Mouse (Mus musculus) thymus, postnatal 36 days (tissue): ENCODE data around the gene Mpped1.

Experiments used
- DNase-seq, 2 experiments: peaks; one replicate each; pipeline ENCODE4 v3.0.0; 2022; ENCODE audit warnings: mixed read lengths in 2 of 2

Gene Mpped1

DNA sequence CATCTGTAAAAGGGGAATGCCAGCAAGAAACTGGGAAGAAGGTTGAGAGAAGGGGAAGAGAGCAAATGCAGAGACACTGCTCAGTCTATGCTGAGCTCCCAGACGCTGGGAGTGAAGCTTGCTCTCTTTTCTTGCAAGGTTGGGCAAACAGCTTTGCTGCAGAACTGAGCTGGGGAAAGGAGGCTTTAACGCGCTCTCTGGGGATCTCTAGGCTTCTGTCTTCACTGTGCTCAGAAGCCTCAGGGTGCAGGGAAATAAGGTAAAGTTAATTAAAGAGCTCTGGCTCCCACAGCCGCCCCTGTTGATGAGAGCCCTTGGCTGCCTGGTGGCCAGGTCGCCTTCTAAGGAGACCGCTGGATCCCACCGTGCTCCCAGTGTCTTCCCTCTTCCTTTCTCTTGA, 17.7 kb downstream of the Mpped1 start:
- DNase-seq = no peak

GRCm38 (mm10) chr15:83798964-83799363, 19.7 kb downstream of the Mpped1 start:
- no peak for DNase-seq

DNA sequence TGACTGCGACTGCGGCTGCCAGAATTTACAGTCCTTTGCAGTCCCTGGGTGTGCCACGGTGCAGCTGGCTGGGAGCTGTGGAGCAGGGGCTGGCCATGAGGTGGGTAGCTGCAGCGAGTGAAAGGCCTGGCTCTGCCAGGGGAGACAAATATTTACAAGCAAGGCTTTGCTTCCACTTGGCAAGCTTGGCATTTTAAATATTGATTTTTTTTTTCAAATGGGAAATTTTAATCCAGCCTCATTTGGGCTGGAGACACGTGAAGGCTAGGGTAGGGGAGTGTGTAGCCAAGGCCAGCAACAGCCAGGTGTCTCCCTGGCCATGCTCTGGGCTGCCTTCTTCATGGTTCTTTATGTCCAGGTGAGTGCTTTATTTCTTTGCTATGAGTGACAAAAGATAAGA, 21.7 kb downstream of the Mpped1 start:
- no peak for DNase-seq

DNA sequence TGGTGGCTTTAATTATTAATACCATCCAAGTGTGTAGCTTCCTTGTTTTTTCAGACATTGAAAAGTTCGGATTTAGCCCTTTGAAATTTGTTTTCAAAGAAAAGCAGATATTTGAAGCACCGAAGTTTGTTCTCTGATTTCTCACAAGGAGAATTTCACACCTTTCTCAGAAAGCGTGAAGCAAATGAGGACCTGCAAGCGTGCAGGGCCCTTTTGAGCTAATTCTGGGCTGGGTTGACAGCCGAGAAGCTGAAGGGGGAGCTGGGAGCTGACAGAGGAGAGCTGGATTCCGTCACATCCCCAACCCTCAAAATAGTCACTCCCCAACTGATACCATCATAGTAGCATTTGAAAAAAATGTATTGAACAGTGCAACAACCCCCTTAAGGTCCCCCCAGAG, 34.8 kb downstream of the Mpped1 start:
- DNase-seq = no peak

DNA sequence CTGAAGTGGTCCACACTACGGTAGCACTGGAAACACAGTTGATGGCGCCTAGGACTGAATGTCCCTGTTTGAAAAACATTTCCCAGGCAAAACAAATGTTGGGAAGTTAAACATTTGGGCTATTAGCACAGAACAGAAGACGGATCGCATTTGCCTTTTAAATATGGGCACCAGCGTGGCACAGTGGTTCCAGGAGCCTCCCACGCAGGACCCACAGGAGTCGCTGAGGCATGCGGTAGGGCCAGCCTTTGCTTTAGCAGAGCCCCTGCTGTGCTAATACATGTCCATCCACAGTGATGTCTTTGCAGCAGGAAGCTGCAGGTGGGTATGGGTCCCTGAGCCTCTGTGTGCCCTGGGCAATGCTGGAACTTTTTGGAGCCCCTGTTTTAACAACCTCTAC, 48.7 kb downstream of the Mpped1 start:
- no peak for DNase-seq

DNA sequence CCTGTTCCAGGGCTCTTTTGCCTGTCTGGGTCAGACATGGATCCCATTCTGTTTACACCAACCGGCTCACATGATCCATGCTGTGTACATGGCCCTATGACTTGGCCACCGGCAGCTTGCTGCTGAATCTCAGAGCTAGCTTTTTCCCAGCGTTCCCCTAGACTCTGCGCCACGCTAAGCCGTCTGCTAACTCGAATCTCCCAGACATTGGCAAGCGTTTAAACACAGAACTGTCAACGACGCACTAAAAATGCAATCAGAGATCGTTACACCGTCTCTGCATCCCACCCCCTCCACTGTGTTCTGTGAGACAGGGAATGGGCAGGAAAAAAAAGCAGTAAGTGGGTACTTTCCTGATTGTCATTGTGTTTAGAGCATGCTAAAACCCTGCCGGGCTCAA, 50.0 kb downstream of the Mpped1 start:
- no peak for DNase-seq

GRCm38 (mm10) chr15:83832265-83832664, 53.0 kb downstream of the Mpped1 start:
- no peak for DNase-seq

DNA sequence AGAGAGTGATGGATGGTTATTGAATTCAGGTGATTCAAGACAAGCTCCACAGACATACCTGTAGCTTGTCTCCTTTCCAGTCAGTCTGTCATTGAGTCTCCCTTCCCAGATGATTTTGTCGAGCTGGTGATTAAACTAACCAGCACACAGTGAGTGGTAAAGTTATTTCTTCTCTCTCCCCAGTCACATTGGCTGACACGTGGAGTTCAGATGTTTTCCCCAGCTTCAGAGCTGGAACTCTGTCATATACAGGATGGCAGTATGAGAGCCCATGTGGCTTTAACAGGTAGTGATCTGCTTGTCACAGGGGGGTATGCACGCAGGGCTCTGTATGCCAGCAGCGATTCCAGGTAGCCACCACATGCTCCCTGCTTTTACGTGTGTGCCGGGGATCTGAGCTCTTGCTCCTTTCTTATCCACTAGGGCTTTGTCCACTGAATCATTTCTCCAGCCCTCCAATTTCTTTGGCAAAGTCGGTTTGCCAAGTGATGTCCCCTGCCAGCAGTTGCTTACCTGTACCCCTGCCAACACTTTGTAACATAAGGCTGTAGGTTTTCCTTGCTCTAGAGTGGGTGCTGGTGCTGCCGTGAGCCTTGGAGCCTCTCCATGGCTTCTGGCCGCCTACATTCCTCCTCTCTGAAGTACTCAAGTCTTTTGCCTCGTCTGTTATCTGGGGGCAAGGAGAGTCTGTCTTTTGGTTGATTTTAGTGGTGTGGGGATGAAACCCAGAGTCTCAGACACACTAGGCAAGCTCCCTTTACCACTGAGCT, 61.9 kb downstream of the Mpped1 start:
- no peak for DNase-seq

- no peak for DNase-seq
These were observed 63.2 kb downstream of the Mpped1 start for GRCm38 (mm10) chr15:83842419-83842818.

DNA sequence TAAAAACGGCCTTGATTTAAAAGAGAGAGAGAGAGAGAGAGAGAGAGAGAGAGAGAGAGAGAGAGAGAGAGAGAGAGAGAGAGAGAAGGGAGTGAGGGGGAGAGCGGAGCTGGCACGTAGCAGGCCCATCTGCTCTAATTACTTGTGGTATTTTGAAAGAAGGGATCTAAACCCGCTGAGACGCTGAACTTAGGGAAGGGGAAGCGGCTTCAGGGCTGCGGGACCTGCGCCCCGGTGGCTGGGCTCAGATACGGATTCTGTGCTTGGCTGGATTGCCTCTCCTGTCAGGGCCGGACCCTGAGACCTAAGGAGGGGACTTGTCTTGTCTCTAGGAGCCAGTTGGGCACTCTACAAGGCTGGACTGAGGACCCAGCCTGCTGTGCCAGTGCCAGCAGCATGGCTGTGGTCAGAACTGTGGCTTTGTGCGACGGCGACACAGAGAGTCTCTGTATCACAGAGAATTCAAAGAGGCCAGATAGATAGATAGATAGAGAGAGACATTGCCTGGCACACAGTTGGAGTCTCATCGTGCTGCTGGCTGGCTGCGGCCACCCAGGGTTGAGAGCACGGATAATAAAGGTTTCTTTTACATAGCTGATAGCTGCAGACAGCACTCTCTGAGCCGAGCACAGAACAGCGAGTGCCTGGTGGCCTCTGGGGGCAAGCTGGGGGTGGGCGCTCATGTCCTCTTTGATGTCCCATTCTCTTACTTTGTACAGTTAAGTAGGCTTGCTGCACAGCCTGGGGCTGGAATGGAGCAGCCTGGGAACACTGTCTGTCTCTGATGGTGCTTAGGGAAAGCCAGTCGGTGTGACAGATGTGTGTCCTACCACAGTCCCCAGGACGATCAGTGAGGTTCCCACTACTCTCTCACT, 63.9 kb downstream of the Mpped1 start:
- DNase-seq = no peak

DNA sequence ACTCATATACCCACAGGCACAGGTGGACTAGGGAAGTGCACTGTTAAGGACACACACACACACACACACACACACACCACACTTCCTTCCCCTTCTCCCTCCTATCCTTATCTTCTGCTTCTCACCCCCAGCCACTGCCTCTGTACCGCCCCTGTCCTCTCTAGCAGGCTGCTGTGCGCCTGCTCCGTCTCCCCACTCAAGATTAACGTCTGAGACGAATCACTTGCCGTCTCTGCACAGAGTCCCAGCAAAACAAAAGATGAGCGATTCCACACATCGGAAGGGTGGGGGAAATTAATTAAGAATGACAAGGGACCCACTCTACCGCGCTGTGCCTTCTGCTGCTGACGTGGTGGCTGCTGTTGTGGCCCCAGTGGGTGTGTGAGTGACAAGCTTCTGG, 66.5 kb downstream of the Mpped1 start:
- DNase-seq = no peak

- no peak for DNase-seq
These were observed 67.3 kb downstream of the Mpped1 start for GRCm38 (mm10) chr15:83846592-83846991.

DNA sequence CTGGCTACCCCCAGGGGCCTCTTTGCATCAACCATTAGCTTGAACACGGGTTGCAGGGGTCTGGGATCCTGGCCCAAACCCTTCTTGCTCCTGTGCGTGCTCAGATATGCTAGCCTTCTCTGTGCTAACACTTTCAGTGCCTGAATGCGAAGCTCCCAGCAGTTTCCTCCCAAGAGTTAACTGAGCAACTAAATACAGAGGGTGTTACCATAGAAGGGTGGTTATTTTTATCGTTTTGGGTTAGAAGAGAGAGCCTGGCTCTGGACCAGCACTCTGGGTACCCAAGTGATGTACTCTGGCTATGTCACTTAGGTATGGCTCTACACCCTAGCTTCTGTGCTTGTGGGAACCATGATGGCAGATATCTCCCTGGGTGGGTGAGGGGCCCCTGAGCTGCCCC, 68.2 kb downstream of the Mpped1 start:
- DNase-seq = no peak

- DNase-seq = no peak
These were observed 68.9 kb downstream of the Mpped1 start for GRCm38 (mm10) chr15:83848193-83848592.

GRCm38 (mm10) chr15:83853400-83853811, 74.1 kb downstream of the Mpped1 start:
- DNase-seq = no peak

GRCm38 (mm10) chr15:83857129-83857528, 77.9 kb downstream of the Mpped1 start:
- peak; percentile 11 to 19 for DNase-seq

GRCm38 (mm10) chr15:83865626-83866025, 86.4 kb downstream of the Mpped1 start:
- no peak for DNase-seq

DNA sequence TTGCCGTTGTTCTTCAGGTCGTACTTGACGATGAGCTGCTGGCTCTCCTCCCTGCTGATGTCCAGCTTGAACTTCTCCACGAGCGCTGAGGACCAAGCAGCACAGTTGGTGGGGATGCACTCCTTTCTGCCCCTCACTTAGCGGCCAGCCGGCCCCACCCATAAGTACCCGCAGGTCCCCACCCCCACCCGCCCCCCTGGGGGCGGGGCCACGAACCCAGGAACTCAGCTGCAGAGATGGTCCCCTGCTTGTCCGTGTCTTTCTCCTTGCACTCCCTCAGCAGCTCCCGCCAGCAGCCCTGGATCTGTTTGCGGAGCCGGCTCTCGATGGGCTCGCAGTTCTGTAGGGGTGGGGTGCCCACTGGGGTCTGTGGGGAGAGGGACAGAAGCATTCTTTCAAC, 91.7 kb downstream of the Mpped1 start:
- DNase-seq = peak in 1 of 2 experiments; percentile 10

DNA sequence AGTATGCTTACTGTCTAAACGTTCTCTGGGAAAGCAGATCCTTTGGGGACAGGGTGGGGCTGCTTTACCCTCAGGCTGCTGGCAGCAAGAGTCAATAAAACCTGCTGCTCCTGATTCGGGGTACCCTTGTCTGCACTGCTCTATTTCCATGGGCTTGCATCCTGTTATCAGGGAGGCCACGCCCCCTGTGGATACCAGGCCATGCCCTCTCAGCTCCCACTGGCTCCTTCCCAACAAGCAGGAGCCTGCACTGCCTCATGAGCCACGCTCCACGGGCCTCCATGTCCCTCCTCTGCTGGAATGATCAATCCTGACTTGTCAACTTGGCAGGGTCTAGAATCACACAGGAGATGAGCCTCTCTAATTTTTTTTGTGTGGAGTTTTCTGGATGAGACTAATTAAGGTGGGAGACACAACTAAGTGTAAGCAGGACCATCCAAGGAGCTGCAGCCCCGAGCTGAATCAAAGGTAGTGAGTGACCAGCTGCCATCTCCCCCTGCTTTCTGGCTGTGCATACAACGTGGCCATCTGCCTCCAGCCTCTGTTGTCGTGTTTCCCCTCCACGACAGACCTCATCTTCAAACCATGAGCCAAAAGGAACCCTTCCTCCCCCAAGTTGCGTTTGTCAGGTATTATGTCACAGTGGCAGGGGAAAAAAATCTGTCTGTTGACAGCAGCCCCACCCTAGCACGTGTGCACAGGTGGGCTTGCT, 98.0 kb downstream of the Mpped1 start:
- DNase-seq = no peak

GRCm38 (mm10) chr15:83877898-83878297, 98.6 kb downstream of the Mpped1 start:
- no peak for DNase-seq

GRCm38 (mm10) chr15:83879845-83880244, 100.6 kb downstream of the Mpped1 start:
- no peak for DNase-seq

GRCm38 (mm10) chr15:83883821-83884220, 104.6 kb downstream of the Mpped1 start:
- DNase-seq = no peak

- no peak for DNase-seq
These were observed 105.0 kb downstream of the Mpped1 start for GRCm38 (mm10) chr15:83884291-83884690.
